Mouse (Mus musculus): ENCODE data around the gene Atn1.

DNA sequence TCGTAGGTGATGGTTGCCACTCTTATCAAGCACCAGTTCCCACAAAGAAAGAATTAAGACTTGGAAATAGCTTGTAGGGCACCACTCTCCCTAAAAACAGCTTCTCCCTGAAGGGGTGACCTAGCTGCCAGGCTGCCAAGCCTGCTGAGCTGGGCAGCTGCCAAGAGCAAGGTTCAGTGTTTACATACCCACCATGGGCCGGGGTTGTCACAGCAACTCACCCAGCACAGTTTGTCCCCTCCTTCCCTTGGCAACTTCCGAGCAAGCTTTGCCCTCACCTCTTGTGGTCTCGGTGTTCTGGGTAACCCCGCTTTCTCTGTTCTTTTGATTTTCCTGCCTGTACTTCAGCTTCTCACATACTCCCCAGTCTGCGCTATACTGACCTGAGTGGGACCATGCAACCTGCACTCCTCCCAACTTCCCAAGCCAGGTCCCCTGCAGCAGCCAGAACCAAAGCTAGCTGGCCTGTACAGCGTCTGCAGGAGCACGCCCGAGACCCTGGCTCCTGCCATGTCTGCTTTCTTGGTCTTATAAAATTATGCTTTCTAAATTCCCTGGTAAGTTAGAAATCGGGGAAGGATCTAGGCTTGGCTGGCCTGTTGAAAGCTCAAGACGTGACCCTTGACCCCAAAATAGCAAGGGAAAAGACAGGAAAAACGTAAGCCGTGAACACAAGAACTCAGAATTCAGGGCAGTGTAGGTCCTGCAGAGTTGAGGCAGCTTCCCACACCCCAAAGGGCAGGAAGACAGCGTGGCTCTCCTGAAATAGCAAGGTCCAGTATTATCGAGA is 62.0 kb downstream of the Atn1 start:
- TF ChIP-seq CTCF (IDR thresholded peaks at IDR 0.05; ENCODE audit: low read depth), result no peak
- no peak for TF ChIP-seq EP300 (IDR thresholded peaks at IDR 0.05; ENCODE audit: low read depth)

Data from heart, postnatal 0 days (tissue).